Mouse (Mus musculus) limb, embryonic 11.5 days (tissue): ENCODE results near the gene Chrd. TPM values are rescaled to one million over a fixed set of nuclear protein-coding genes. Genes with fewer than 3 reads are reported as not detected.
A peak's percentile ranks its signal among the peaks of the same experiment; 100 is the strongest.

Experiments
- ATAC-seq: fragments of 200-750 bp; cut with Nextera tagmentation; 2 replicates; pipeline ENCODE4 v1.8.0; 2017; ENCODE audit warnings: low read depth; ENCODE audit not compliant: insufficient number of reproducible peaks, low FRiP score, low TSS enrichment
- DNase-seq: peaks from one replicate; pipeline ENCODE4 v3.0.0-alpha.2; 2015; ENCODE audit warnings: low spot score
- H3K27ac ChIP-seq: fragments of 300-500 bp; sonication (generic); replicated peaks from 2 replicates; pipeline ENCODE4 v1.5.1; 2014; ENCODE audit warnings: low read depth, mild to moderate bottlenecking, low read length
- H3K27me3 ChIP-seq: fragments of 300-500 bp; sonication (generic); 2 replicates; pipeline ENCODE4 v1.6.1; 2014; ENCODE audit warnings: mild to moderate bottlenecking, low read length, mixed read lengths; ENCODE audit not compliant: control insufficient read depth, insufficient read depth
- H3K36me3 ChIP-seq: fragments of 300-500 bp; sonication (generic); 2 replicates; pipeline ENCODE4 v1.6.1; 2014; ENCODE audit warnings: mild to moderate bottlenecking, low read length, moderate library complexity, mixed read lengths; ENCODE audit not compliant: control insufficient read depth, insufficient read depth
- H3K4me1 ChIP-seq: fragments of 300-500 bp; sonication (generic); 2 replicates; pipeline ENCODE4 v1.6.1; 2014; ENCODE audit warnings: low read length, mixed read lengths; ENCODE audit not compliant: control insufficient read depth, insufficient read depth
- H3K4me2 ChIP-seq: fragments of 300-500 bp; sonication (generic); 2 replicates; pipeline ENCODE4 v1.6.1; 2014; ENCODE audit warnings: low read depth, mild to moderate bottlenecking, moderate library complexity; ENCODE audit not compliant: severe bottlenecking
- H3K4me3 ChIP-seq: fragments of 300-500 bp; sonication (generic); 2 replicates; pipeline ENCODE4 v1.5.1; 2014; ENCODE audit warnings: low read depth, low read length
- H3K9ac ChIP-seq: fragments of 300-500 bp; sonication (generic); 2 replicates; pipeline ENCODE4 v1.6.1; 2014; ENCODE audit warnings: mild to moderate bottlenecking, low read length
- H3K9me3 ChIP-seq: fragments of 300-500 bp; sonication (generic); 2 replicates; pipeline ENCODE4 v1.6.1; 2016; ENCODE audit warnings: low read length; ENCODE audit not compliant: control insufficient read depth
- WGBS: fragments of 180-500 bp; shearing (Covaris S2); extraction: QIAGEN DNeasy Blood & Tissue Kit; methylation state at CpG from one replicate; pipeline ENCODE4 v1.1.7; 2014; 5-methylcytosine and 5-hydroxymethylcytosine counted together
- polyA plus RNA-seq: library from polyadenylated mRNA; unstranded; fragments of >200 nt; fragmentation: Nextera tagmentation; extraction: Ambion mirVana; gene quantifications from 2 replicates; pipeline ENCODE4 v1.2.1, GENCODE M21; 2014

The Chrd gene
- 2.0 and 3.4 TPM in 2 replicates for polyA plus RNA-seq

DNA sequence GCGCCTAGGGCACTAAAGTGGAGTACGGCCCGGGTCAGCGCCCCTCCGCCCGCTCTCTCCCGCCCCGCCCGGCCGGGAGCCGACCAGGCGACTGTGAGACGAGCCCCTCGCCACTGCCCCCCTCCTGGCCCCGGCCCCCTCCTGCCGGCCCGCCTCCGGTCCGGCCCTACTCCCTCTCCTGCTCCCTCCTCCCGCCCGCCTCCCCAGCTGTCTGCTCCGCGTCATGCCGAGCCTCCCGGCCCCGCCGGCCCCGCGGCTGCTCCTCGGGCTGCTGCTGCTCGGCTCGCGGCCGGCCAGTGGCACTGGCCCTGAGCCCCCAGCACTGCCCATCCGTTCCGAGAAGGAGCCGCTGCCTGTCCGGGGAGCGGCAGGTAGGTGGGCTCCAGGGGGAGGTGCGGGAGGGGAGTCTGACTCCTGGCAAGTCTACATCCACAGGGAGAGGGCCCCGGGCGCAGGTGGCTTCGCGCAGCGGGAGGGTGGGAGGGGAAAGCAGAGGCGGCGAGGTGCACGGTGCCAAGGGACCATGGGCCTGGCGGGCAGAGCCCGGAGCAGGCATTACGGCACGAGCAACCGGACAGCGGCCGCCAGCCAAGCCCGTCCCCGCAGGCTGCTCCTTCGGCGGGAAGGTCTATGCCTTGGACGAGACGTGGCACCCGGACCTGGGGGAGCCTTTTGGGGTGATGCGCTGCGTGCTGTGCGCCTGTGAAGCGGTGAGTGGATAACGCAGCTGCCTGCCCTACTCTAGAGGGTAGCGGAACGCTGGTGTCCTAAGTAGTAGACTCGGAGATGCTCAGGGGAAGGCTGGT, at the start of gene Chrd:
Chrd (plus strand) TSS at position 203 of the 806 bp plus-strand sequence.
- ATAC-seq (peak; percentile 77), DNase-seq (peak; percentile 78)
- peaks cover 24% of the 10 kb centered on the region for H3K27me3 ChIP-seq
- peak within 1 kb of the TSS; percentile 99 for H3K4me2 ChIP-seq
- 0 out of 2 replicates have a peak within 1 kb of the TSS, but pooled peaks have one; percentile 8 for H3K27ac ChIP-seq
- peak within 1 kb of the TSS; percentile 81 for H3K9ac ChIP-seq
- no peaks in the 10 kb centered on the region for H3K36me3 ChIP-seq
- H3K9me3 ChIP-seq: no peaks in the 10 kb centered on the region
- peaks cover 10% of the 10 kb centered on the region; the same call in 1 of the 2 replicates for H3K4me1 ChIP-seq
- WGBS: 0% methylated on average over 51 of the region's 70 CpGs
- H3K4me3 ChIP-seq: peak within 1 kb of the TSS; percentile 68

DNA sequence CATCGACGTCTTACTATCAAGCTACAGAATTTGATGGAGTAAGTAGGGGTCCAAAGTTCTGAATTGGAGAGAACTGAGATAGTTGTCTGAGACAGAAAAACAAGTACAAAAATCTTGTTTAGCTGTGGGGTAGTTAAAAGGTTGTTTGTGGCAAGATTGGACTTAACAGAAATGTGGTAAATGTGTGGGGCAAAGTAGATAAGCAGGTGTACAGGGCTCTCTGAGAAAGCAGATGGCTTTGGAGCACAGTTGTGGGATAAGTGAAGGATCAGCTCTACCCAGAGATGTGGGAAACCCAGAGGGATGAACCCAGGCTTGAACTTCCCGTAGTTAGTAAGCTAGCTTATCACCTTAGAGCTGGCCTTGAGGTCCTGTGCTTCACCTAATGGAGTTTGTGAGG, 42.2 kb upstream of the Chrd start:
- H3K9me3 ChIP-seq: no peaks in the 10 kb centered on the region
- 94% methylated on average over 3 of the region's 3 CpGs for WGBS
- DNase-seq: no peak
- peaks cover 39% of the 10 kb centered on the region for H3K36me3 ChIP-seq
- H3K27me3 ChIP-seq: no peaks in the 10 kb centered on the region
- no peak for ATAC-seq
- H3K4me2 ChIP-seq: no peak overlapping the region
- H3K4me1 ChIP-seq: peaks cover 14% of the 10 kb centered on the region; the same call in 1 of the 2 replicates
- H3K27ac ChIP-seq: no peak overlapping the region
- no peak overlapping the region for H3K4me3 ChIP-seq
- no peak overlapping the region for H3K9ac ChIP-seq

DNA sequence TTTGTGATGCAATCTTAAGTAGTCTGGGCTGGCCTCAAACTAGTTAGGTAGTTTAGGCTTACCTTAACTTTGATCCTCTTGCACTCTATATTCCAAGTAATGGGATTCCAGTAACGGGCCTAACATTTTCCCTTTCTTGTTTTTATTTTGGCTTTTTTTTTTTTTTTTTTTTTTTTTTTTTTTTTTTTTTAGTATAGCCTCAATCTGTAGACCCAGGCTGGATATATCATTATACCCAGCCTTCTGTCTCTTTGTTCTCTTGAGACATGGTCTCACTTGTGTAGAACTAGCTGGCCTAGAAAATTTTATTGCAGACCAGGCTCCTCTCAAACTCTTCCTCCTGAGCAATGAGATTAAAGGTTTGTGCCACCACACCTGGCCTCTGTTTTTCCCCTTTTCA, 41.3 kb upstream of the Chrd start:
- Histone ChIP-seq H3K27me3 (no peaks in the 10 kb centered on the region), H3K4me3 (no peak overlapping the region), H3K4me1 (peaks cover 22% of the 10 kb centered on the region; the same call in 1 of the 2 replicates), H3K36me3 (peaks cover 31% of the 10 kb centered on the region), H3K9me3 (no peaks in the 10 kb centered on the region), H3K27ac (no peak overlapping the region), H3K4me2 (no peak overlapping the region), H3K9ac (no peak overlapping the region)
- ATAC-seq (no peak), DNase-seq (no peak)
- WGBS: 80% methylated on average over 1 of the region's 1 CpGs

DNA sequence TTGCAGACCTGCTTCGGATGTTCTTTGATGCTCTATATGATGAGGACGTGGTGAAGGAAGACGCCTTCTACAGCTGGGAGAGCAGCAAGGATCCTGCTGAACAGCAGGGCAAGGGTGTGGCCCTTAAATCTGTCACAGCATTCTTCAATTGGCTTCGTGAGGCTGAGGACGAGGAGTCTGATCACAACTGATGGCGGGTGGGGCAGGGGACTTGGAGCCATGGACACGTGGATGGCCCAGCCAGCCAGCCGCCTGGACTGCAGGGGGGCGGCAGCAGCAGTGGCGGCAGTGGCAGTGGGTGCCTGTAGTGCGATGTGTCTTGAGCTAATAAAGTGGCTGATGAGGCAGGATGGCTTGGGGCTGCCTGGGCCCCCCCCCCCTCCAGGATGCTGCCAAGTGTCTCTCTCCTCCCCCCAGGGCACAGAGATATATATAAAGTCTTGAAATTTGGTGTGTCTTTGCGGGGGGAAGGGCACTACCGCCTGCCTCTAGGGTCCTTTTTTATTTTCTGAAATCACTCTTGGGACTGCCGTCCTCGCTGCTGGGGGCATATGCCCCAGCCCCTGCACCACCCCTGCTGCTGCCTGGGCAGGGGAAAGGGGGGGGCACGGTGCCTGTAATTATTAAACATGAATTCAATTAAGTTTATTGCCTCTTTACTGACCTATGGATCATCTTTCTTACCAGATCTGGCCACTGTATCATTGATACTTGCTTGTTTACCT, 40.5 kb upstream of the Chrd start:
- Histone ChIP-seq H3K9me3 (no peaks in the 10 kb centered on the region), H3K9ac (no peak overlapping the region), H3K27me3 (no peaks in the 10 kb centered on the region), H3K27ac (no peak overlapping the region), H3K4me1 (peaks cover 22% of the 10 kb centered on the region; the same call in 1 of the 2 replicates), H3K36me3 (peaks cover 25% of the 10 kb centered on the region), H3K4me2 (peak overlapping the region; percentile 11; the same call in 1 of the 2 replicates), H3K4me3 (no peak overlapping the region)
- 34% methylated on average over 16 of the region's 16 CpGs for WGBS
- DNase-seq: no peak
- no peak for ATAC-seq

DNA sequence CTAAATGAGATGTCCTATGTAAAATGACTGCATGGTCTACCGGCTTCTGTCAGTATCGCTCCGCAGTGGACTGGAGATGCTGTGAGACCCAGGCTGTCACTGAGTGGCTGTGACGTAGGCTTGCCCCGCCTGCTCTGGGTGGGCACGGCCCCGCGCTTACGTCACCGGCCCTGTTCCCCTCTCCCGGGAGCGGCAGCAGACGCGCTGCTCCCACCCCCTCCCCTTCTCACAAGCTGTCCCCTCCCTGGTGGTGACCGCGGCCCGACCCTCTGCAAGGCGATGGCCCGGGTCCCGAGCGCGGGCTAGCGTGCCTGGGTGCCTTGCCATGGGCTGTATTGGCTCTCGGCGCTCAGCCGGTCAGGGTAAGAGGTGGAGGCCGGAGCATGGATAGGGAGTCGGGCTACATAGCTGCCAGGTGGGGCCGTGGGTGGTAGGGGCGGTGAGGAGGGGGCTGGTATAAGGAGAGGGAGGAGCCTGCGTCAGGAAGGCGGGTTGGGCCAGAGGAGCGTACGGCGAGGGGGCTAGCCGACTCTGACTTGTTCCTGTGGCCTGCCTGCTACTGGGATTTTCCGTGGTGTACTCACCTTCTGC, 39.7 kb upstream of the Chrd start, which contains the start of gene Fam131a:
Fam131a (plus strand) TSS at position 131 of the 591 bp plus-strand sequence.
- peaks cover 22% of the 10 kb centered on the region; the same call in 1 of the 2 replicates for H3K4me1 ChIP-seq
- H3K4me3 ChIP-seq: peak within 1 kb of the TSS; percentile 51
- 0% methylated on average over 36 of the region's 37 CpGs for WGBS
- H3K9me3 ChIP-seq: no peaks in the 10 kb centered on the region
- no peaks in the 10 kb centered on the region for H3K27me3 ChIP-seq
- H3K27ac ChIP-seq: peak within 1 kb of the TSS; percentile 45; the same call in 1 of the 2 replicates
- H3K36me3 ChIP-seq: peaks cover 20% of the 10 kb centered on the region
- peak within 1 kb of the TSS; percentile 76 for H3K4me2 ChIP-seq
- ATAC-seq: peak; percentile 93
- peak within 1 kb of the TSS; percentile 53 for H3K9ac ChIP-seq
- DNase-seq: peak; percentile 95

DNA sequence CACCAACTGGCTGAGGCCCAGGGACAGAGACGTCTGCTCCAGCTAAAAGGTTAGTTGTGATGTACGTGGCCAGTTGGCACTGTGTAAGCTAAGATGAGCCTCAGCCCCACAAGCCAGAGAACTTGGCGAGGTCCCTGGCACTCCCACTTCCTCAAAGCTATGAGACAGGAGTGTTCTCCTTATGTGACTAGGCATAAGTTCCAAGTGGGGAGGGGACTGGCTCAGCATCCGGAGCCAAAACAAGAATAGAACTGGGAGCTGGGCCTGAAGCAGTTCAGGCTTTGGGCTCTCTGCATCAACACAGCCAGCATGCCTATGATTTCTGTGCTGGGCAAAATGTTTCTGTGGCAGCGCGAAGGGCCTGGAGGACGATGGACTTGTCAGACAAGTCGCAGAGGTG, 38.1 kb upstream of the Chrd start:
- ATAC-seq: no peak

DNA sequence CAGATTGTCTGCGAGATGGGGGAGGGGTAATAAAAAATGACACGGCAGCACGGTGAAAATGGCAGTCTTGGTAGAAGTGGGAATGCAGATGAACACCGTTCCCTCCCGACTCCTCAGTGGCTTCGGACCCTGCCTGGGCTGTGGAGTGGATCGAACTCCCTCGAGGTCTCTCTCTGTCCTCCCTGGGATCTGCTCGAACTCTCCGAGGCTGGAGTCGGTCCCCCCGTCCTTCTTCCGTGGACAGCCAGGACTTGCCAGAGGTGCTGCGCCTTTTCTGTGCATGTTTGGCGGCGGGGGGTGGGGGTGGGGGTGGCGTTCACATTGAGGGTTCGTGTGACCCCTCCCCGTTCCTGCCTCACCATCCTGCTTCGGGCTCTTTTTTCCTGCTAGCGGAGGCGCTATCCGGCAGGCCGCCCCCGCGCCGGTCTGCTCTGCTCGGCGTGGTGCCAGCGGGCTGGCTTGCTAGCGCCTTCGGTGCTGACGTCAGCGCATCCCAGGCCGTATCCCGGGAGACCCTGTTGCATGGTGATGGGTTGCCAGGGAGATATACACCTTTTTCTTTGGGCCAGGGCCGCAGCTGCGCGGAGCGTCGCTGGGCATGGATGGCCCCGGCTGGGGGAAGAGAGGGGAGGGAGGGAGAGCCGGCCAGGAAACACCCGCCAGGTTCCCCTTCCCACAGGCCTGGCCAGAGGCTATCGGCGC, 37.2 kb upstream of the Chrd start:
- Histone ChIP-seq H3K36me3 (peaks cover 3% of the 10 kb centered on the region), H3K4me3 (peak overlapping the region; percentile 35), H3K27me3 (no peaks in the 10 kb centered on the region), H3K4me1 (peaks cover 29% of the 10 kb centered on the region), H3K9ac (peak overlapping the region; percentile 55), H3K9me3 (no peaks in the 10 kb centered on the region), H3K4me2 (peak overlapping the region; percentile 80), H3K27ac (no peak overlapping the region)
- ATAC-seq (peak; percentile 31; the same call in 1 of the 2 replicates), DNase-seq (peak; percentile 74)
- 2% methylated on average over 44 of the region's 46 CpGs for WGBS

More for the DNA sequence above, 38.1 kb upstream of the Chrd start:
- Histone ChIP-seq H3K27ac (no peak overlapping the region), H3K36me3 (peaks cover 9% of the 10 kb centered on the region), H3K27me3 (no peaks in the 10 kb centered on the region), H3K4me2 (no peak overlapping the region; the same call in 1 of the 2 replicates), H3K9ac (no peak overlapping the region), H3K4me1 (peaks cover 23% of the 10 kb centered on the region), H3K9me3 (no peaks in the 10 kb centered on the region), H3K4me3 (no peak overlapping the region)
- WGBS: 87% methylated on average over 8 of the region's 8 CpGs
- no peak for DNase-seq
